Mouse (Mus musculus): ENCODE measurements around the gene Tmem158.

GRCm38 (mm10) chr9:123215621-123216440 is 44.7 kb downstream of the Tmem158 start, which contains the start of gene Cdcp1:
- no peak for TF ChIP-seq CTCF (IDR thresholded peaks at IDR 0.05; ENCODE audit: low read depth)
- TF ChIP-seq EP300 (optimal IDR thresholded peaks at IDR 0.05), result no peak

All from stomach, postnatal 0 days (tissue).